ENCODE assay signal across 8 mouse cellular contexts in genomic region chr17:26677711-26678637, GRCm38 (mm10). TPM values are rescaled to one million over a fixed set of nuclear protein-coding genes. Genes with fewer than 3 reads are reported as not detected.
DNase-seq lines count a peak whose midpoint lies in the region; ATAC-seq and TF ChIP-seq lines count a peak whose summit lies in the region.

No protein-coding gene starts in this region.

- H3K9me3 ChIP-seq in hindbrain, embryonic 12.5 days (replicated peaks), result no peaks in the 10 kb centered on the region
- no peaks in the 10 kb centered on the region for H3K9me3 ChIP-seq in hindbrain, embryonic 10.5 days
- no peaks in the 10 kb centered on the region for H3K9me3 ChIP-seq in embryonic facial prominence, embryonic 10.5 days
- H3K9me3 ChIP-seq in kidney, embryonic 16.5 days (ENCODE audit: low read length), result no peaks in the 10 kb centered on the region

- ATAC-seq in hindbrain, embryonic 12.5 days (ENCODE audit: low FRiP score), result no peak
- no peak for ATAC-seq in kidney, embryonic 16.5 days (ENCODE audit: low FRiP score, low TSS enrichment)

- H3K36me3 ChIP-seq in hindbrain, embryonic 12.5 days, result peaks cover 3% of the 10 kb centered on the region
- peaks cover 12% of the 10 kb centered on the region for H3K36me3 ChIP-seq in hindbrain, embryonic 10.5 days
- H3K36me3 ChIP-seq in embryonic facial prominence, embryonic 10.5 days (replicated peaks), result peaks cover 22% of the 10 kb centered on the region
- H3K36me3 ChIP-seq in kidney, embryonic 16.5 days (ENCODE audit: insufficient read depth, low read length), result no peaks in the 10 kb centered on the region
- no peaks in the 10 kb centered on the region for H3K36me3 ChIP-seq in myocyte (ENCODE audit: control insufficient read depth, insufficient read depth)

- H3K9ac ChIP-seq in hindbrain, embryonic 12.5 days, result no peak overlapping the region
- H3K9ac ChIP-seq in kidney, embryonic 16.5 days (replicated peaks; ENCODE audit: low read length), result no peak overlapping the region; the same call in 1 of the 2 replicates

- 0 out of 2 replicates have a peak overlapping the region, but pooled peaks have one; percentile 83 for H3K4me3 ChIP-seq in hindbrain, embryonic 12.5 days
- no peak overlapping the region for H3K4me3 ChIP-seq in hindbrain, embryonic 10.5 days
- H3K4me3 ChIP-seq in embryonic facial prominence, embryonic 10.5 days, result peak overlapping the region; percentile 92; the same call in 1 of the 2 replicates
- no peak overlapping the region for H3K4me3 ChIP-seq in kidney, embryonic 16.5 days (ENCODE audit: low read length)
- peak overlapping the region; percentile 92 for H3K4me3 ChIP-seq in myocyte

- H3K4me1 ChIP-seq in hindbrain, embryonic 12.5 days, result peaks cover 25% of the 10 kb centered on the region
- peaks cover 25% of the 10 kb centered on the region for H3K4me1 ChIP-seq in hindbrain, embryonic 10.5 days (replicated peaks)
- peaks cover 17% of the 10 kb centered on the region for H3K4me1 ChIP-seq in embryonic facial prominence, embryonic 10.5 days
- H3K4me1 ChIP-seq in kidney, embryonic 16.5 days (ENCODE audit: insufficient read depth, low read length), result peaks cover 15% of the 10 kb centered on the region

- peaks cover 54% of the 10 kb centered on the region for H3K79me2 ChIP-seq in myocyte (ENCODE audit: control insufficient read depth, insufficient read depth)

- no peak for TF ChIP-seq POLR2A in myocyte (IDR thresholded peaks at IDR 0.05; ENCODE audit: insufficient read length, low read depth)

- no peaks in the 10 kb centered on the region for H3K27me3 ChIP-seq in hindbrain, embryonic 12.5 days
- no peaks in the 10 kb centered on the region for H3K27me3 ChIP-seq in hindbrain, embryonic 10.5 days (ENCODE audit: insufficient read depth, poor library complexity, severe bottlenecking)
- H3K27me3 ChIP-seq in embryonic facial prominence, embryonic 10.5 days (replicated peaks; ENCODE audit: low read depth, poor library complexity, severe bottlenecking), result no peaks in the 10 kb centered on the region
- H3K27me3 ChIP-seq in kidney, embryonic 16.5 days (ENCODE audit: insufficient read depth, low read length), result no peaks in the 10 kb centered on the region
- H3K27me3 ChIP-seq in myocyte (ENCODE audit: control insufficient read depth, insufficient read depth, insufficient read length), result no peaks in the 10 kb centered on the region

- no peak overlapping the region for H3ac ChIP-seq in myocyte (ENCODE audit: control insufficient read depth, insufficient read length)

- peak overlapping the region; percentile 72 for H3K4me2 ChIP-seq in hindbrain, embryonic 12.5 days (replicated peaks)
- peak overlapping the region; percentile 76; the same call in 1 of the 2 replicates for H3K4me2 ChIP-seq in kidney, embryonic 16.5 days (replicated peaks; ENCODE audit: low read depth, low read length)
- peak overlapping the region; percentile 92 for H3K4me2 ChIP-seq in myocyte (ENCODE audit: low read depth)

- DNase-seq in hindbrain, embryonic 10.5 days (ENCODE audit: low spot score), result no peak
- no peak for DNase-seq in embryonic facial prominence, embryonic 10.5 days (ENCODE audit: low spot score)
- no peak for DNase-seq in cerebellum, postnatal 14 days
- no peak for DNase-seq in thymus, postnatal 10 days (ENCODE audit: low spot score in 2 of 2)
- no peak for DNase-seq in layer of hippocampus, adult 9-10 months (ENCODE audit: low spot score)

- no peak overlapping the region for H3K27ac ChIP-seq in hindbrain, embryonic 12.5 days
- H3K27ac ChIP-seq in hindbrain, embryonic 10.5 days, result no peak overlapping the region
- H3K27ac ChIP-seq in embryonic facial prominence, embryonic 10.5 days (replicated peaks), result no peak overlapping the region
- H3K27ac ChIP-seq in kidney, embryonic 16.5 days (ENCODE audit: low read length), result peak overlapping the region; percentile 74; the same call in 1 of the 2 replicates

- 86% methylated on average over 7 of the region's 7 CpGs for WGBS in hindbrain, embryonic 12.5 days
- WGBS in hindbrain, embryonic 10.5 days, result 89% methylated on average over 7 of the region's 7 CpGs
- 89% methylated on average over 7 of the region's 7 CpGs for WGBS in embryonic facial prominence, embryonic 10.5 days
- 80% methylated on average over 7 of the region's 7 CpGs for WGBS in kidney, embryonic 16.5 days

TF ChIP-seq in myocyte, 11 proteins besides CTCF, POLR2A, EP300 and RAD21:
- TF ChIP-seq USF1 (IDR thresholded peaks at IDR 0.05; ENCODE audit: low read depth) (no peak), POLR2AphosphoS2 (IDR thresholded peaks at IDR 0.05; ENCODE audit: insufficient read length, low read depth) (no peak), TCF3 (IDR thresholded peaks at IDR 0.05; ENCODE audit: insufficient read length, low read depth) (no peak), MAX (IDR thresholded peaks at IDR 0.05; ENCODE audit: low read depth) (no peak), E2F4 (IDR thresholded peaks at IDR 0.05; ENCODE audit: insufficient read depth) (no peak), SRF (IDR thresholded peaks at IDR 0.05; ENCODE audit: control insufficient read depth, insufficient read length, low read depth) (no peak), MYOG (IDR thresholded peaks at IDR 0.05; ENCODE audit: control insufficient read depth in 1 of 3, insufficient read depth in 1 of 3, insufficient read length in 2 of 3, low read depth in 2 of 3) (no peak), REST (IDR thresholded peaks at IDR 0.05; ENCODE audit: insufficient read depth, insufficient read length) (no peak), TCF12 (IDR thresholded peaks at IDR 0.05; ENCODE audit: insufficient read depth, poor library complexity, severe bottlenecking) (no peak), CEBPB (IDR thresholded peaks at IDR 0.05; ENCODE audit: insufficient read depth, poor library complexity, severe bottlenecking) (no peak), MYOD1 (IDR thresholded peaks at IDR 0.05; ENCODE audit: control insufficient read depth in 1 of 3, insufficient read length in 2 of 3, low read depth in 2 of 3) (no peak)

RNA-seq across cellular contexts. Expression of gene Atp6v0e, which starts 14.9 kb away (rescaled TPM):
- 108 and 111 TPM in 2 replicates for polyA plus RNA-seq in hindbrain, embryonic 12.5 days (2016; fragmentation: Nextera tagmentation; extraction: Ambion mirVana)
- polyA plus RNA-seq in hindbrain, embryonic 10.5 days (2016; fragmentation: Nextera tagmentation; extraction: Ambion mirVana), result 140 and 149 TPM in 2 replicates
- 118 and 120 TPM in 2 replicates for polyA plus RNA-seq in embryonic facial prominence, embryonic 10.5 days (2016; fragmentation: Nextera tagmentation; extraction: Ambion mirVana)
- 251 and 271 TPM in 2 replicates for polyA plus RNA-seq in kidney, embryonic 16.5 days (2015; fragmentation: Nextera tagmentation; extraction: Ambion mirVana)
- 211 TPM for polyA plus RNA-seq in myocyte (2012; fragmentation: generic; extraction: Trizol)

RNA-seq across cellular contexts. Expression of gene Crebrf, which starts 37.5 kb away (rescaled TPM):
- 7.5 and 10.4 TPM in 2 replicates for polyA plus RNA-seq in hindbrain, embryonic 12.5 days (2016; fragmentation: Nextera tagmentation; extraction: Ambion mirVana)
- polyA plus RNA-seq in hindbrain, embryonic 10.5 days (2016; fragmentation: Nextera tagmentation; extraction: Ambion mirVana), result 3.4 and 4.6 TPM in 2 replicates
- 3.1 and 4.7 TPM in 2 replicates for polyA plus RNA-seq in embryonic facial prominence, embryonic 10.5 days (2016; fragmentation: Nextera tagmentation; extraction: Ambion mirVana)
- 5.0 and 9.2 TPM in 2 replicates for polyA plus RNA-seq in kidney, embryonic 16.5 days (2015; fragmentation: Nextera tagmentation; extraction: Ambion mirVana)
- 2.2 TPM for polyA plus RNA-seq in myocyte (2012; fragmentation: generic; extraction: Trizol)

Comparison
In these comparisons a context has a peak if more than half of its experiments do, and no peak if none do; other contexts are left out.
1. H3K4me3 ChIP-seq: peak in hindbrain, embryonic 12.5 days (single experiment), embryonic facial prominence, embryonic 10.5 days (single experiment) and myocyte (single experiment); none in hindbrain, embryonic 10.5 days (single experiment) and kidney, embryonic 16.5 days (single experiment).
2. Peak in every context shown above with its lines, with median percentiles within 50 percentile points of each other: H3K4me2 ChIP-seq.